Comparison of ENCODE assay signal across 10 mouse cellular contexts in genomic region chr1:135619130-135619529, GRCm38 (mm10). TPM values are rescaled to one million over a fixed set of nuclear protein-coding genes. Genes with fewer than 3 reads are reported as not detected.
DNase-seq lines count a peak whose midpoint lies in the region; ATAC-seq and TF ChIP-seq lines count a peak whose summit lies in the region.
"Had no signal": no experiment of that assay in that cellular context is flagged by ENCODE, and none has a peak within 500 bp of the region (broad histone marks: within the 10 kb centered on the region; RNA-seq: fewer than 3 reads in every experiment).

No protein-coding gene starts in this region.

- DNase-seq in forebrain, postnatal 0 days, result no peak
- DNase-seq in kidney, postnatal 14 days, result no peak
- DNase-seq in midbrain, embryonic 10.5 days (ENCODE audit: low spot score), result no peak
- DNase-seq in right cerebral cortex, postnatal 14 days, result no peak
- DNase-seq: adrenal gland, postnatal 25 days; cerebellum, adult 11 months had no signal

- peaks cover 14% of the 10 kb centered on the region; the same call in 1 of the 2 replicates for H3K4me1 ChIP-seq in forebrain, postnatal 0 days (ENCODE audit: insufficient read depth)
- peaks cover 30% of the 10 kb centered on the region for H3K4me1 ChIP-seq in forebrain, embryonic 12.5 days
- peaks cover 35% of the 10 kb centered on the region for H3K4me1 ChIP-seq in kidney, embryonic 15.5 days
- peaks cover 24% of the 10 kb centered on the region for H3K4me1 ChIP-seq in midbrain, embryonic 15.5 days
- peaks cover 36% of the 10 kb centered on the region for H3K4me1 ChIP-seq in midbrain, embryonic 10.5 days

- H3K27me3 ChIP-seq in forebrain, postnatal 0 days (ENCODE audit: insufficient read depth, low read length), result no peaks in the 10 kb centered on the region
- no peaks in the 10 kb centered on the region for H3K27me3 ChIP-seq in forebrain, embryonic 12.5 days
- H3K27me3 ChIP-seq in kidney, embryonic 15.5 days, result 0 out of 2 replicates have a peak, but pooled peaks cover 6% of the 10 kb centered on the region
- H3K27me3 ChIP-seq in midbrain, embryonic 15.5 days (replicated peaks), result no peaks in the 10 kb centered on the region
- H3K27me3 ChIP-seq in midbrain, embryonic 10.5 days (ENCODE audit: low read depth, poor library complexity, severe bottlenecking), result peaks cover 9% of the 10 kb centered on the region; the same call in 1 of the 2 replicates

- H3K36me3 ChIP-seq in forebrain, postnatal 0 days (ENCODE audit: insufficient read depth), result no peaks in the 10 kb centered on the region
- H3K36me3 ChIP-seq in forebrain, embryonic 12.5 days (replicated peaks), result no peaks in the 10 kb centered on the region
- H3K36me3 ChIP-seq in kidney, embryonic 15.5 days, result no peaks in the 10 kb centered on the region
- H3K36me3 ChIP-seq in midbrain, embryonic 15.5 days (replicated peaks), result no peaks in the 10 kb centered on the region
- H3K36me3 ChIP-seq in midbrain, embryonic 10.5 days, result no peaks in the 10 kb centered on the region
- H3K36me3 ChIP-seq: G1E had no signal

- ATAC-seq in forebrain, postnatal 0 days, result peak; percentile 63
- no peak for ATAC-seq in forebrain, embryonic 12.5 days (ENCODE audit: low FRiP score)
- no peak for ATAC-seq in kidney, embryonic 15.5 days (replicated peaks; ENCODE audit: low FRiP score)
- ATAC-seq in midbrain, embryonic 15.5 days (replicated peaks), result 0 out of 2 replicates have a peak, but pooled peaks have one; percentile 50

- no peak overlapping the region for H3K4me2 ChIP-seq in forebrain, postnatal 0 days (ENCODE audit: low read depth)
- H3K4me2 ChIP-seq in forebrain, embryonic 12.5 days, result no peak overlapping the region
- H3K4me2 ChIP-seq in kidney, embryonic 15.5 days, result no peak overlapping the region
- no peak overlapping the region for H3K4me2 ChIP-seq in midbrain, embryonic 15.5 days

- H3K9ac ChIP-seq in forebrain, postnatal 0 days, result no peak overlapping the region
- no peak overlapping the region for H3K9ac ChIP-seq in forebrain, embryonic 12.5 days
- no peak overlapping the region for H3K9ac ChIP-seq in kidney, embryonic 15.5 days
- no peak overlapping the region for H3K9ac ChIP-seq in midbrain, embryonic 15.5 days

- H3K27ac ChIP-seq in forebrain, postnatal 0 days (ENCODE audit: low read depth, low read length), result no peak overlapping the region
- no peak overlapping the region for H3K27ac ChIP-seq in forebrain, embryonic 12.5 days
- H3K27ac ChIP-seq in kidney, embryonic 15.5 days, result peak overlapping the region; percentile 79
- peak overlapping the region; percentile 20; the same call in 1 of the 2 replicates for H3K27ac ChIP-seq in midbrain, embryonic 15.5 days
- H3K27ac ChIP-seq in midbrain, embryonic 10.5 days (replicated peaks), result no peak overlapping the region

- H3K4me3 ChIP-seq in forebrain, postnatal 0 days (ENCODE audit: low read depth, low read length), result no peak overlapping the region
- H3K4me3 ChIP-seq in forebrain, embryonic 12.5 days (replicated peaks), result no peak overlapping the region
- no peak overlapping the region for H3K4me3 ChIP-seq in kidney, embryonic 15.5 days (replicated peaks)
- no peak overlapping the region for H3K4me3 ChIP-seq in midbrain, embryonic 15.5 days
- H3K4me3 ChIP-seq in midbrain, embryonic 10.5 days, result no peak overlapping the region

- 30% methylated on average over 7 of the region's 7 CpGs for WGBS in forebrain, postnatal 0 days
- 28% methylated on average over 7 of the region's 7 CpGs for WGBS in forebrain, embryonic 12.5 days
- 66% methylated on average over 7 of the region's 7 CpGs for WGBS in kidney, embryonic 15.5 days
- WGBS in midbrain, embryonic 15.5 days, result 34% methylated on average over 7 of the region's 7 CpGs
- WGBS in midbrain, embryonic 10.5 days, result 27% methylated on average over 7 of the region's 7 CpGs

- TF ChIP-seq CTCF in forebrain, postnatal 0 days (IDR thresholded peaks at IDR 0.05; ENCODE audit: low read depth), result no peak

- H3K9me3 ChIP-seq in forebrain, postnatal 0 days (ENCODE audit: low read length), result no peaks in the 10 kb centered on the region
- H3K9me3 ChIP-seq in forebrain, embryonic 12.5 days, result no peaks in the 10 kb centered on the region
- H3K9me3 ChIP-seq in kidney, embryonic 15.5 days (replicated peaks), result no peaks in the 10 kb centered on the region
- no peaks in the 10 kb centered on the region for H3K9me3 ChIP-seq in midbrain, embryonic 15.5 days
- H3K9me3 ChIP-seq in midbrain, embryonic 10.5 days (replicated peaks), result no peaks in the 10 kb centered on the region
- H3K9me3 ChIP-seq: G1E had no signal

RNA-seq across cellular contexts. Expression of gene Nav1, which starts 12.0 kb away (rescaled TPM):
- 67.9 and 85.8 TPM in 2 replicates for total RNA-seq in forebrain, postnatal 0 days (2014; rRNA removed)
- 19.7 and 35.5 TPM in 2 replicates for polyA plus RNA-seq in forebrain, postnatal 0 days (2015; fragmentation: Nextera tagmentation; extraction: Ambion mirVana)
- 32.4 and 37.9 TPM in 2 replicates for polyA plus RNA-seq in forebrain, embryonic 12.5 days (2016; fragmentation: Nextera tagmentation; extraction: Ambion mirVana)
- polyA plus RNA-seq in kidney, embryonic 15.5 days (2015; fragmentation: Nextera tagmentation; extraction: Ambion mirVana), result 16.4 and 16.6 TPM in 2 replicates
- 52.6 and 59.4 TPM in 2 replicates for polyA plus RNA-seq in midbrain, embryonic 15.5 days (2015; fragmentation: Nextera tagmentation; extraction: Ambion mirVana)
- 14.5 and 16.5 TPM in 2 replicates for polyA plus RNA-seq in midbrain, embryonic 10.5 days (2016; fragmentation: Nextera tagmentation; extraction: Ambion mirVana)
- polyA plus RNA-seq: G1E had no signal

Comparison
In these comparisons a context has a peak if more than half of its experiments do, and no peak if none do; other contexts are left out.
1. ATAC-seq: peak in forebrain, postnatal 0 days (single experiment) and midbrain, embryonic 15.5 days (single experiment); none in forebrain, embryonic 12.5 days (single experiment) and kidney, embryonic 15.5 days (single experiment).
2. H3K27ac ChIP-seq: peak in kidney, embryonic 15.5 days (single experiment) and midbrain, embryonic 15.5 days (single experiment); none in forebrain, postnatal 0 days (single experiment), forebrain, embryonic 12.5 days (single experiment) and midbrain, embryonic 10.5 days (single experiment).